Mouse (Mus musculus) heart, embryonic 14.5 days (tissue): ENCODE measurements around the gene Dyrk4. TPM values are rescaled to one million over a fixed set of nuclear protein-coding genes. Genes with fewer than 3 reads are reported as not detected.

Experiments
- ATAC-seq: fragments of 200-750 bp; cut with Nextera tagmentation; 2 replicates; pipeline ENCODE4 v1.8.0; 2017; ENCODE audit warnings: low read depth, moderate TSS enrichment; ENCODE audit not compliant: insufficient number of reproducible peaks, insufficient read depth, low FRiP score
- H3K27ac ChIP-seq, 2 experiments: fragments of 200-500 bp in 1 of 2; fragments of 300-500 bp in 1 of 2; sonication (generic) in 1 of 2; replicated peaks in 1 of 2; 2 replicates each; pipeline ENCODE4 v1.5.1; 2012 to 2014; ENCODE audit warnings: low read depth in 2 of 2, low read length in 2 of 2, control low read depth in 1 of 2, mild to moderate bottlenecking in 1 of 2, mixed read lengths in 1 of 2; ENCODE audit not compliant: control insufficient read depth in 1 of 2, insufficient read depth in 1 of 2
- H3K27me3 ChIP-seq: fragments of 300-500 bp; sonication (generic); 2 replicates; pipeline ENCODE4 v1.6.1; 2014; ENCODE audit warnings: mild to moderate bottlenecking, low read length, control low read depth; ENCODE audit not compliant: control insufficient read depth, insufficient read depth
- H3K36me3 ChIP-seq: fragments of 300-500 bp; sonication (generic); 2 replicates; pipeline ENCODE4 v1.6.1; 2014; ENCODE audit warnings: mild to moderate bottlenecking, control low read depth, low read length, mixed read lengths; ENCODE audit not compliant: control insufficient read depth, insufficient read depth
- H3K4me1 ChIP-seq, 2 experiments: fragments of 200-500 bp in 1 of 2; fragments of 300-500 bp in 1 of 2; sonication (generic) in 1 of 2; 2 replicates each; pipeline ENCODE4 v1.6.1; 2012 to 2014; ENCODE audit warnings: low read length in 2 of 2, control low read depth in 1 of 2, mixed read lengths in 1 of 2; ENCODE audit not compliant: control insufficient read depth in 2 of 2, insufficient read depth in 2 of 2
- H3K4me2 ChIP-seq: fragments of 300-500 bp; sonication (generic); 2 replicates; pipeline ENCODE4 v1.6.1; 2014; ENCODE audit warnings: mild to moderate bottlenecking, low read length
- H3K4me3 ChIP-seq, 2 experiments: fragments of 200-500 bp in 1 of 2; fragments of 300-500 bp in 1 of 2; sonication (generic) in 1 of 2; 2 replicates each; pipeline ENCODE4 v1.5.1; 2012 to 2014; ENCODE audit warnings: low read length in 2 of 2, mild to moderate bottlenecking in 2 of 2, control low read depth in 1 of 2, low read depth in 1 of 2, moderate library complexity in 1 of 2; ENCODE audit not compliant: control insufficient read depth in 1 of 2, insufficient read depth in 1 of 2
- H3K9ac ChIP-seq: fragments of 300-500 bp; sonication (generic); 2 replicates; pipeline ENCODE4 v1.6.1; 2014; ENCODE audit warnings: mild to moderate bottlenecking, low read length
- H3K9me3 ChIP-seq: fragments of 300-500 bp; sonication (generic); 2 replicates; pipeline ENCODE4 v1.6.1; 2016; ENCODE audit warnings: low read length, control low read depth; ENCODE audit not compliant: control insufficient read depth
- WGBS: fragments of 180-500 bp; shearing (Covaris S2); extraction: QIAGEN DNeasy Blood & Tissue Kit; methylation state at CpG from one replicate; pipeline ENCODE4 v1.1.7; 2014; 5-methylcytosine and 5-hydroxymethylcytosine counted together
- polyA plus RNA-seq: library from polyadenylated mRNA; unstranded; fragments of >200 nt; fragmentation: Nextera tagmentation; extraction: Ambion mirVana; gene quantifications from 2 replicates; pipeline ENCODE4 v1.2.1, GENCODE M21; 2014

Gene Dyrk4
- polyA plus RNA-seq, 1 experiment from 2014 or later = not detected

- Histone ChIP-seq H3K27me3 (no peaks in the 10 kb centered on the region), H3K4me1 (peaks cover 0 to 19% of the 10 kb centered on the region in 2 experiments; a peak in 3 of 4 replicates), H3K27ac (no peak overlapping the region), H3K9ac (peak overlapping the region; percentile 72), H3K9me3 (no peaks in the 10 kb centered on the region), H3K36me3 (peaks cover 33% of the 10 kb centered on the region), H3K4me3 (peak overlapping the region; percentile 65 to 92; a peak in 3 of 4 replicates), H3K4me2 (peak overlapping the region; percentile 88)
- ATAC-seq = no peak
- WGBS = 6% methylated on average over 5 of the region's 5 CpGs
These were observed 18.8 kb upstream of the Dyrk4 start for GRCm38 (mm10) chr6:126940451-126940850.

GRCm38 (mm10) chr6:126939487-126940171, 18.0 kb upstream of the Dyrk4 start, which contains the start of the genes Rad51ap1 and D6Wsu163e:
Gene Rad51ap1 (minus strand): TSS chr6:126939587.
Gene D6Wsu163e (plus strand): TSS chr6:126939962.
- peak within 1 kb of the TSS; percentile 65 to 92 for H3K4me3 ChIP-seq
- peaks cover 0 to 19% of the 10 kb centered on the region in 2 experiments; a peak in 3 of 4 replicates for H3K4me1 ChIP-seq
- H3K36me3 ChIP-seq = peaks cover 32% of the 10 kb centered on the region
- no peaks in the 10 kb centered on the region for H3K27me3 ChIP-seq
- WGBS = under 1% methylated on average over 33 of the region's 33 CpGs
- H3K4me2 ChIP-seq = peak within 1 kb of the TSS; percentile 88
- peak; percentile 97 for ATAC-seq
- peak within 1 kb of the TSS; percentile 80 for H3K9ac ChIP-seq
- H3K27ac ChIP-seq = peak within 1 kb of the TSS; percentile 50
- H3K9me3 ChIP-seq = no peaks in the 10 kb centered on the region

- Histone ChIP-seq H3K4me3 (peak overlapping the region; percentile 63 to 65), H3K36me3 (peaks cover 34% of the 10 kb centered on the region), H3K27ac (peak overlapping the region in 1 of 2 experiments; percentile 50; a peak in 2 of 4 replicates), H3K4me1 (peaks cover 0 to 19% of the 10 kb centered on the region in 2 experiments; a peak in 3 of 4 replicates), H3K9me3 (no peaks in the 10 kb centered on the region), H3K9ac (peak overlapping the region; percentile 80), H3K4me2 (peak overlapping the region; percentile 88), H3K27me3 (no peaks in the 10 kb centered on the region)
- under 1% methylated on average over 29 of the region's 31 CpGs for WGBS
- ATAC-seq = no peak
These were observed 17.3 kb upstream of the Dyrk4 start for GRCm38 (mm10) chr6:126938853-126939486.

GRCm38 (mm10) chr6:126938047-126938446, 16.4 kb upstream of the Dyrk4 start:
- Histone ChIP-seq H3K9ac (peak overlapping the region; percentile 80; the same call in 1 of the 2 replicates), H3K4me2 (peak overlapping the region; percentile 88), H3K27me3 (no peaks in the 10 kb centered on the region), H3K27ac (no peak overlapping the region), H3K4me3 (peak overlapping the region in 1 of 2 experiments; percentile 65; a peak in 1 of 4 replicates), H3K9me3 (no peaks in the 10 kb centered on the region), H3K4me1 (peaks cover 0 to 19% of the 10 kb centered on the region in 2 experiments; a peak in 3 of 4 replicates), H3K36me3 (peaks cover 35% of the 10 kb centered on the region)
- no peak for ATAC-seq
- WGBS = 82% methylated on average over 2 of the region's 2 CpGs

- Histone ChIP-seq H3K4me2 (no peak overlapping the region), H3K27me3 (no peaks in the 10 kb centered on the region), H3K9me3 (no peaks in the 10 kb centered on the region), H3K9ac (no peak overlapping the region), H3K4me3 (no peak overlapping the region), H3K27ac (no peak overlapping the region), H3K36me3 (peaks cover 65% of the 10 kb centered on the region), H3K4me1 (no peaks in the 10 kb centered on the region)
- 83% methylated on average over 2 of the region's 2 CpGs for WGBS
- ATAC-seq = no peak
These were observed 11.3 kb upstream of the Dyrk4 start for GRCm38 (mm10) chr6:126932896-126933295.

- no peaks in the 10 kb centered on the region for H3K36me3 ChIP-seq
- WGBS = 76% methylated on average over 5 of the region's 5 CpGs
- H3K4me3 ChIP-seq = no peak overlapping the region
- no peak overlapping the region for H3K9ac ChIP-seq
- no peak for ATAC-seq
- no peaks in the 10 kb centered on the region for H3K4me1 ChIP-seq
- H3K4me2 ChIP-seq = no peak overlapping the region
- H3K27me3 ChIP-seq = no peaks in the 10 kb centered on the region
- H3K27ac ChIP-seq = no peak overlapping the region
- H3K9me3 ChIP-seq = no peaks in the 10 kb centered on the region
These were observed 6.7 kb downstream of the Dyrk4 start for GRCm38 (mm10) chr6:126914928-126915327.

- Histone ChIP-seq H3K9me3 (no peaks in the 10 kb centered on the region), H3K27me3 (no peaks in the 10 kb centered on the region), H3K4me2 (no peak overlapping the region), H3K36me3 (no peaks in the 10 kb centered on the region), H3K9ac (no peak overlapping the region), H3K4me3 (no peak overlapping the region), H3K27ac (no peak overlapping the region), H3K4me1 (no peaks in the 10 kb centered on the region)
- ATAC-seq = no peak
- WGBS = 42% methylated on average over 4 of the region's 4 CpGs
These were observed 10.9 kb downstream of the Dyrk4 start for GRCm38 (mm10) chr6:126910727-126911126.
